Mouse (Mus musculus): ENCODE data around the gene Rab4a. TPM values are rescaled to one million over a fixed set of nuclear protein-coding genes. Genes with fewer than 3 reads are reported as not detected.

Rab4a gene
- polyA plus RNA-seq, 1 experiment from 2014 or later = 65.9 TPM

Other genes with a start within 250 kb of the Rab4a start
- gene Rhou, start 152.1 kb upstream of the Rab4a start, polyA plus RNA-seq (2014; fragmentation: Nextera tagmentation; extraction: Ambion mirVana) = 4.8 and 4.9 TPM in 2 replicates
- 4.6 and 5.2 TPM in 2 replicates for gene Ccsap, start 54.2 kb downstream of the Rab4a start, polyA plus RNA-seq (2014; fragmentation: Nextera tagmentation; extraction: Ambion mirVana)
- gene Acta1, start 88.8 kb downstream of the Rab4a start, polyA plus RNA-seq (2014; fragmentation: Nextera tagmentation; extraction: Ambion mirVana) = 2.5 and 6.7 TPM in 2 replicates
- gene Nup133, start 143.3 kb downstream of the Rab4a start, polyA plus RNA-seq (2014; fragmentation: Nextera tagmentation; extraction: Ambion mirVana) = 47.4 and 49.3 TPM in 2 replicates
- 115 and 134 TPM in 2 replicates for gene Abcb10, start 177.1 kb downstream of the Rab4a start, polyA plus RNA-seq (2014; fragmentation: Nextera tagmentation; extraction: Ambion mirVana)
- gene Taf5l, start 215.4 kb downstream of the Rab4a start, polyA plus RNA-seq (2014; fragmentation: Nextera tagmentation; extraction: Ambion mirVana) = 62.5 and 67.4 TPM in 2 replicates
- gene Urb2, start 215.5 kb downstream of the Rab4a start, polyA plus RNA-seq (2014; fragmentation: Nextera tagmentation; extraction: Ambion mirVana) = 11.0 and 13.7 TPM in 2 replicates

All from liver, embryonic 11.5 days (tissue).